17 mouse cellular contexts compared by ENCODE assay signal in the genomic region with DNA sequence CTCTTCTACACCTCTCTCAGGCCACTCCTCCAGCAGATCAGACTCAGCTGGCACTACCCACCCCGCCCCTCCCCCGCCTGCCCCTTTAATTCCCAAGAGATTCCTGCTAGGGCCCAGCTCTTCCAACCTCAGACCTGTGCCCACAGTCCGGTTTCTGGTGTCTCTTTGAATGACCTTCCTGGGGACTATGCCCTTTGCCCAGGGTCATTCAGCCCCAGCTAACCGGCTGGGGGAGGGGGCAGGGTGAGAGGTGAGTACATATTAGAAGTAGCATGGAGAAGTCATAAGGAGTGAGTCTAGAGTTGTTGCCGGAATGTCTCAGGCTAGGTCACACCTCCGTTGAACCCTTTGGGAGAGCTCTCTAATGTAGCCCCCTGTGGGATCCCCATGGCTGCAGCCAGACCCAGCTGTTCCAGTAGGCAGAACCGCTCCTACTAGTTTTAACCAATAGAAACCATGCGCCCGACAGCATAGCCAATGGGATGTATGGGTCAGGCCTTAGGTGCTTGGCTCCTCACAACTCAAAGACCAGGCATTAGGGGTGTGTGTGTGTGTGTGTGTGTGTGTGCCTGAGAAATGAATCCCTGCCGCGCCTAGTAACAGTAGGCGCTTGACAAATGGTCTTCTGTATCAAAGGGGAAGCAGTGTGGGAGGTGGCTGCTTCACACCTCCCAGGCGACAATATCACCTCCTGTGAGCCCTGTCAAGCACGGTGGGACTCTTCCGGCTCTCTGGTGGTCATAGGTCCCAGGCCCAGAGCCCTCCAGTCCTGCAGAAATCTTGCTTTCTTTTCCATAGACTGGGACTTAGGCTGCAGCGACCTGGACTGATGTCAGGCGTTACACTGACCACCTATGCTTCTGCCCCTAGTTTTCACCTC. TPM values are rescaled to one million over a fixed set of nuclear protein-coding genes. Genes with fewer than 3 reads are reported as not detected.
A peak's percentile ranks its signal among the peaks of the same experiment; 100 is the strongest.
DNase-seq lines count a peak whose midpoint lies in the region; ATAC-seq and TF ChIP-seq lines count a peak whose summit lies in the region.
"Had no signal": no experiment of that assay in that cellular context is flagged by ENCODE, and none has a peak within 500 bp of the region (broad histone marks: within the 10 kb centered on the region; RNA-seq: fewer than 3 reads in every experiment).

No protein-coding gene starts in this region.

- H3K4me3 ChIP-seq in intestine, embryonic 15.5 days (replicated peaks) = no peak overlapping the region
- H3K4me3 ChIP-seq in intestine, postnatal 0 days (ENCODE audit: low read depth, low read length) = no peak overlapping the region
- H3K4me3 ChIP-seq in lung, postnatal 0 days (ENCODE audit: low read depth, low read length) = no peak overlapping the region
- H3K4me3 ChIP-seq in liver, embryonic 11.5 days (ENCODE audit: low read depth, low read length) = no peak overlapping the region
- H3K4me3 ChIP-seq in stomach, embryonic 15.5 days (replicated peaks) = no peak overlapping the region
- H3K4me3 ChIP-seq: forebrain, embryonic 15.5 days; heart, embryonic 12.5 days; hindbrain, embryonic 13.5 days; left cerebral cortex, adult 2 months; lung, embryonic 15.5 days had no signal

- no peak overlapping the region for H3K27ac ChIP-seq in intestine, embryonic 15.5 days
- no peak overlapping the region for H3K27ac ChIP-seq in intestine, postnatal 0 days (ENCODE audit: low read depth, low read length)
- no peak overlapping the region for H3K27ac ChIP-seq in lung, postnatal 0 days (ENCODE audit: low read length)
- H3K27ac ChIP-seq in liver, embryonic 11.5 days (ENCODE audit: low read depth, low read length) = no peak overlapping the region
- H3K27ac ChIP-seq in stomach, embryonic 15.5 days = peak overlapping the region; percentile 71; the same call in 1 of the 2 replicates
- H3K27ac ChIP-seq: forebrain, embryonic 15.5 days; hindbrain, embryonic 13.5 days; lung, embryonic 15.5 days had no signal

- H3K9ac ChIP-seq in intestine, embryonic 15.5 days = no peak overlapping the region
- H3K9ac ChIP-seq in intestine, postnatal 0 days (ENCODE audit: low read depth, low read length) = no peak overlapping the region
- H3K9ac ChIP-seq in lung, postnatal 0 days (replicated peaks; ENCODE audit: low read depth) = no peak overlapping the region
- no peak overlapping the region for H3K9ac ChIP-seq in liver, embryonic 11.5 days (ENCODE audit: low read depth, low read length)
- H3K9ac ChIP-seq in stomach, embryonic 15.5 days = no peak overlapping the region
- H3K9ac ChIP-seq: forebrain, embryonic 15.5 days; heart, embryonic 12.5 days; hindbrain, embryonic 13.5 days; lung, embryonic 15.5 days had no signal

- no peak for TF ChIP-seq EP300 in lung, postnatal 0 days (IDR thresholded peaks at IDR 0.05)

- 0 out of 2 replicates have a peak, but pooled peaks have one; percentile 12 for ATAC-seq in intestine, embryonic 15.5 days
- ATAC-seq in intestine, postnatal 0 days = no peak
- peak; percentile 35 for ATAC-seq in lung, postnatal 0 days
- ATAC-seq in liver, embryonic 11.5 days (replicated peaks; ENCODE audit: low FRiP score) = peak; percentile 45; the same call in 1 of the 2 replicates
- no peak for ATAC-seq in stomach, embryonic 15.5 days (ENCODE audit: insufficient read depth, low FRiP score, low read depth)
- ATAC-seq: forebrain, embryonic 15.5 days had no signal

- H3K4me2 ChIP-seq in intestine, embryonic 15.5 days (replicated peaks) = no peak overlapping the region
- no peak overlapping the region for H3K4me2 ChIP-seq in intestine, postnatal 0 days (replicated peaks; ENCODE audit: low read depth)
- no peak overlapping the region for H3K4me2 ChIP-seq in lung, postnatal 0 days (replicated peaks; ENCODE audit: low read depth, low read length)
- H3K4me2 ChIP-seq in liver, embryonic 11.5 days = no peak overlapping the region
- H3K4me2 ChIP-seq in stomach, embryonic 15.5 days = no peak overlapping the region
- H3K4me2 ChIP-seq: forebrain, embryonic 15.5 days; heart, embryonic 12.5 days; hindbrain, embryonic 13.5 days; lung, embryonic 15.5 days; midbrain, embryonic 11.5 days had no signal

- TF ChIP-seq CTCF in intestine, postnatal 0 days (IDR thresholded peaks at IDR 0.05; ENCODE audit: low read depth) = no peak
- no peak for TF ChIP-seq CTCF in lung, postnatal 0 days (IDR thresholded peaks at IDR 0.05)

- 20% methylated on average over 17 of the region's 17 CpGs for WGBS in intestine, embryonic 15.5 days
- 29% methylated on average over 17 of the region's 17 CpGs for WGBS in intestine, postnatal 0 days
- 18% methylated on average over 17 of the region's 17 CpGs for WGBS in lung, postnatal 0 days
- WGBS in liver, embryonic 11.5 days = 19% methylated on average over 17 of the region's 17 CpGs
- WGBS in stomach, embryonic 15.5 days = 22% methylated on average over 17 of the region's 17 CpGs

- H3K4me1 ChIP-seq in intestine, embryonic 15.5 days (replicated peaks) = peaks cover 13% of the 10 kb centered on the region
- no peaks in the 10 kb centered on the region for H3K4me1 ChIP-seq in intestine, postnatal 0 days (replicated peaks; ENCODE audit: control insufficient read depth, insufficient read depth, low read length)
- peaks cover 1% of the 10 kb centered on the region; the same call in 1 of the 2 replicates for H3K4me1 ChIP-seq in lung, postnatal 0 days (ENCODE audit: insufficient read depth, low read depth, low read length)
- peaks cover 4% of the 10 kb centered on the region; the same call in 1 of the 2 replicates for H3K4me1 ChIP-seq in liver, embryonic 11.5 days (replicated peaks; ENCODE audit: control insufficient read depth, insufficient read depth, low read length)
- peaks cover 8% of the 10 kb centered on the region for H3K4me1 ChIP-seq in stomach, embryonic 15.5 days

- H3K36me3 ChIP-seq in intestine, embryonic 15.5 days = no peaks in the 10 kb centered on the region
- H3K36me3 ChIP-seq in intestine, postnatal 0 days (ENCODE audit: control insufficient read depth, insufficient read depth) = no peaks in the 10 kb centered on the region
- H3K36me3 ChIP-seq in lung, postnatal 0 days (ENCODE audit: insufficient read depth, low read length) = no peaks in the 10 kb centered on the region
- H3K36me3 ChIP-seq in liver, embryonic 11.5 days (ENCODE audit: control insufficient read depth, insufficient read depth, low read length) = no peaks in the 10 kb centered on the region
- no peaks in the 10 kb centered on the region for H3K36me3 ChIP-seq in stomach, embryonic 15.5 days
- H3K36me3 ChIP-seq: forebrain, embryonic 15.5 days; heart, embryonic 12.5 days; hindbrain, embryonic 13.5 days; lung, embryonic 15.5 days had no signal

- H3K9me3 ChIP-seq in intestine, embryonic 15.5 days = no peaks in the 10 kb centered on the region
- H3K9me3 ChIP-seq in intestine, postnatal 0 days (ENCODE audit: control insufficient read depth) = no peaks in the 10 kb centered on the region
- no peaks in the 10 kb centered on the region for H3K9me3 ChIP-seq in lung, postnatal 0 days (ENCODE audit: low read length)
- no peaks in the 10 kb centered on the region for H3K9me3 ChIP-seq in liver, embryonic 11.5 days (ENCODE audit: control insufficient read depth, low read length)
- H3K9me3 ChIP-seq in stomach, embryonic 15.5 days = no peaks in the 10 kb centered on the region
- H3K9me3 ChIP-seq: forebrain, embryonic 15.5 days; heart, embryonic 12.5 days; hindbrain, embryonic 13.5 days; lung, embryonic 15.5 days had no signal

- DNase-seq in lung, postnatal 0 days (ENCODE audit: low spot score) = no peak
- DNase-seq in lung, postnatal 36 days = no peak
- DNase-seq in liver, embryonic 11.5 days (ENCODE audit: low spot score) = no peak
- no peak for DNase-seq in frontal cortex, adult 2 months (ENCODE audit: extremely low spot score in 1 of 2, low spot score in 1 of 2)
- DNase-seq in cerebellum, adult 9-10 months = no peak
- DNase-seq: gastrocnemius, postnatal 10 days; thymus, postnatal 4 days had no signal

- H3K27me3 ChIP-seq in intestine, embryonic 15.5 days (replicated peaks) = peaks cover 75% of the 10 kb centered on the region
- H3K27me3 ChIP-seq in intestine, postnatal 0 days (replicated peaks; ENCODE audit: control insufficient read depth, insufficient read depth, low read length) = peaks cover 60% of the 10 kb centered on the region
- H3K27me3 ChIP-seq in lung, postnatal 0 days (replicated peaks; ENCODE audit: insufficient read depth, low read length) = peaks cover 30% of the 10 kb centered on the region
- peaks cover 73% of the 10 kb centered on the region for H3K27me3 ChIP-seq in liver, embryonic 11.5 days (replicated peaks; ENCODE audit: control insufficient read depth, insufficient read depth, low read length)
- peaks cover 71% of the 10 kb centered on the region for H3K27me3 ChIP-seq in stomach, embryonic 15.5 days (replicated peaks)

RNA-seq across cellular contexts. Expression of gene S1pr5, which starts 1.6 kb away (rescaled TPM):
- polyA plus RNA-seq in intestine, embryonic 15.5 days (2015; fragmentation: Nextera tagmentation; extraction: Ambion mirVana) = not detected in 2 replicates
- not detected in 2 replicates for polyA plus RNA-seq in intestine, postnatal 0 days (2015; fragmentation: Nextera tagmentation; extraction: Ambion mirVana)
- polyA plus RNA-seq in lung, postnatal 0 days (2015; fragmentation: Nextera tagmentation; extraction: Ambion mirVana) = 0.12 and 0.13 TPM in 2 replicates
- polyA plus RNA-seq in liver, embryonic 11.5 days (2014; fragmentation: Nextera tagmentation; extraction: Ambion mirVana) = not detected in 2 replicates
- polyA plus RNA-seq in stomach, embryonic 15.5 days (2015; fragmentation: Nextera tagmentation; extraction: Ambion mirVana) = 0.93 and 1.6 TPM in 2 replicates
- polyA plus RNA-seq in frontal cortex, adult 2 months (2012; rRNA removed) = 9.9 and 13.8 TPM in 2 replicates
- polyA plus RNA-seq: large intestine, adult 2 months had no signal

RNA-seq across cellular contexts. Expression of gene Keap1, which starts 10.7 kb away (rescaled TPM):
- 55.8 and 59.8 TPM in 2 replicates for polyA plus RNA-seq in intestine, embryonic 15.5 days (2015; fragmentation: Nextera tagmentation; extraction: Ambion mirVana)
- polyA plus RNA-seq in intestine, postnatal 0 days (2015; fragmentation: Nextera tagmentation; extraction: Ambion mirVana) = 38.3 and 42.4 TPM in 2 replicates
- 44.7 and 45.9 TPM in 2 replicates for polyA plus RNA-seq in lung, postnatal 0 days (2015; fragmentation: Nextera tagmentation; extraction: Ambion mirVana)
- 43.8 and 45.1 TPM in 2 replicates for polyA plus RNA-seq in liver, embryonic 11.5 days (2014; fragmentation: Nextera tagmentation; extraction: Ambion mirVana)
- 61.1 and 61.6 TPM in 2 replicates for polyA plus RNA-seq in stomach, embryonic 15.5 days (2015; fragmentation: Nextera tagmentation; extraction: Ambion mirVana)
- polyA plus RNA-seq in frontal cortex, adult 2 months (2012; rRNA removed) = 58.3 and 59.6 TPM in 2 replicates

RNA-seq across cellular contexts. Expression of gene Atg4d, which starts 15.2 kb away (rescaled TPM):
- polyA plus RNA-seq in intestine, embryonic 15.5 days (2015; fragmentation: Nextera tagmentation; extraction: Ambion mirVana) = 50.0 and 55.1 TPM in 2 replicates
- 44.7 and 48.1 TPM in 2 replicates for polyA plus RNA-seq in intestine, postnatal 0 days (2015; fragmentation: Nextera tagmentation; extraction: Ambion mirVana)
- 36.4 and 40.0 TPM in 2 replicates for polyA plus RNA-seq in lung, postnatal 0 days (2015; fragmentation: Nextera tagmentation; extraction: Ambion mirVana)
- polyA plus RNA-seq in liver, embryonic 11.5 days (2014; fragmentation: Nextera tagmentation; extraction: Ambion mirVana) = 57.0 and 61.1 TPM in 2 replicates
- 49.9 and 51.3 TPM in 2 replicates for polyA plus RNA-seq in stomach, embryonic 15.5 days (2015; fragmentation: Nextera tagmentation; extraction: Ambion mirVana)
- 36.5 and 40.6 TPM in 2 replicates for polyA plus RNA-seq in frontal cortex, adult 2 months (2012; rRNA removed)

RNA-seq across cellular contexts. Expression of gene Kri1, which starts 37.9 kb away (rescaled TPM):
- polyA plus RNA-seq in intestine, embryonic 15.5 days (2015; fragmentation: Nextera tagmentation; extraction: Ambion mirVana) = 11.1 and 15.4 TPM in 2 replicates
- 7.0 and 7.2 TPM in 2 replicates for polyA plus RNA-seq in intestine, postnatal 0 days (2015; fragmentation: Nextera tagmentation; extraction: Ambion mirVana)
- 8.9 and 11.9 TPM in 2 replicates for polyA plus RNA-seq in lung, postnatal 0 days (2015; fragmentation: Nextera tagmentation; extraction: Ambion mirVana)
- 19.3 and 24.2 TPM in 2 replicates for polyA plus RNA-seq in liver, embryonic 11.5 days (2014; fragmentation: Nextera tagmentation; extraction: Ambion mirVana)
- polyA plus RNA-seq in stomach, embryonic 15.5 days (2015; fragmentation: Nextera tagmentation; extraction: Ambion mirVana) = 14.4 and 14.5 TPM in 2 replicates
- 42.5 and 44.6 TPM in 2 replicates for polyA plus RNA-seq in frontal cortex, adult 2 months (2012; rRNA removed)

RNA-seq across cellular contexts. Expression of gene Cdkn2d, which starts 41.3 kb away (rescaled TPM):
- polyA plus RNA-seq in intestine, embryonic 15.5 days (2015; fragmentation: Nextera tagmentation; extraction: Ambion mirVana) = 38.4 and 42.1 TPM in 2 replicates
- 24.1 and 25.8 TPM in 2 replicates for polyA plus RNA-seq in intestine, postnatal 0 days (2015; fragmentation: Nextera tagmentation; extraction: Ambion mirVana)
- 33.9 and 34.9 TPM in 2 replicates for polyA plus RNA-seq in lung, postnatal 0 days (2015; fragmentation: Nextera tagmentation; extraction: Ambion mirVana)
- 48.0 and 48.2 TPM in 2 replicates for polyA plus RNA-seq in liver, embryonic 11.5 days (2014; fragmentation: Nextera tagmentation; extraction: Ambion mirVana)
- 44.4 and 50.0 TPM in 2 replicates for polyA plus RNA-seq in stomach, embryonic 15.5 days (2015; fragmentation: Nextera tagmentation; extraction: Ambion mirVana)
- polyA plus RNA-seq in frontal cortex, adult 2 months (2012; rRNA removed) = 65.2 and 66.2 TPM in 2 replicates

Comparison
In these comparisons a context has a peak if more than half of its experiments do, and no peak if none do; other contexts are left out.
1. ATAC-seq: peak in intestine, embryonic 15.5 days (single experiment), lung, postnatal 0 days (single experiment) and liver, embryonic 11.5 days (single experiment); none in intestine, postnatal 0 days (single experiment) and stomach, embryonic 15.5 days (single experiment).